Comparison of ENCODE assay signal across 8 mouse cellular contexts in the genomic region with DNA sequence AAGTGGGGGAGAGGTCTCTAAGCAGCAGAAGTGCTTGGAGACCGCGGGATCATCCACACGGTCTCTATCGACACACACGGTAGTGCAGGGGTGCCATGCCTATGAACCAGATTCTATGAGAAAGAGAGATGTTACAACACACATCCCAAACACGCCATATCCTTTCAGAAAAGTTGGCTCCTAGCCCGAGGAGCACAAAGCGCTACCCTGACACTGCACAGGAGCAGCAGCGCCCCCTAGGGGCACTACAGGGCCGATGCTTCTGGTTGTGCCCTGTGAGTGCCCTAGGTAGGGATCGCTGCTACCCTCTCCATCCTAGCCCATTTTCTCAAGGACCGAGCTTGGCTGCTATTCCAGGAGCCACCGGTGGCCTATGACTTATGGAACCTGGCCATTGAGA. TPM values are rescaled to one million over a fixed set of nuclear protein-coding genes. Genes with fewer than 3 reads are reported as not detected.
A peak's percentile ranks its signal among the peaks of the same experiment; 100 is the strongest.
DNase-seq lines count a peak whose midpoint lies in the region; ATAC-seq and TF ChIP-seq lines count a peak whose summit lies in the region.

No protein-coding gene starts in this region.

- DNase-seq in urinary bladder, postnatal 14 days (ENCODE audit: low spot score) = peak; percentile 29
- no peak for DNase-seq in urinary bladder, postnatal 4 days (ENCODE audit: low spot score in 2 of 2)
- DNase-seq in heart, postnatal 4 days = peak; percentile 69
- peak; percentile 62 for DNase-seq in left cerebral cortex, postnatal 4 days
- peak; percentile 83 for DNase-seq in thymus, postnatal 0 days (ENCODE audit: low spot score)

- TF ChIP-seq CTCF in bone marrow macrophage, adult 2 months (IDR thresholded peaks at IDR 0.05; ENCODE audit: low read depth, low read length) = peak; percentile 90
- peak; percentile 51; the same call in 1 of the 2 replicates for TF ChIP-seq CTCF in embryonic fibroblast, embryonic 13.5 days (IDR thresholded peaks at IDR 0.05; ENCODE audit: borderline replicate concordance, insufficient read depth, low read length)

- no peak overlapping the region for H3K27ac ChIP-seq in bone marrow macrophage, adult 2 months (ENCODE audit: insufficient read depth, low read depth, low read length)
- H3K27ac ChIP-seq in embryonic fibroblast, embryonic 13.5 days (ENCODE audit: insufficient read depth, low read length) = no peak overlapping the region

- no peak for TF ChIP-seq POLR2A in bone marrow macrophage, adult 2 months (IDR thresholded peaks at IDR 0.05; ENCODE audit: borderline replicate concordance, low read depth, low read length)
- no peak for TF ChIP-seq POLR2A in embryonic fibroblast, embryonic 13.5 days (IDR thresholded peaks at IDR 0.05; ENCODE audit: low read depth, low read length)

- intact Hi-C loops in left cerebral cortex, postnatal 4 days (cut with DNase I) = no loop called here

- peak; percentile 89 for ATAC-seq in monocyte, adult 5-6 weeks (replicated peaks; ENCODE audit: insufficient number of reproducible peaks, low FRiP score, low TSS enrichment, poor library complexity, severe bottlenecking)

- peak overlapping the region; percentile 6; the same call in 1 of the 2 replicates for H3K4me3 ChIP-seq in bone marrow macrophage, adult 2 months (ENCODE audit: insufficient read depth, low read length)
- H3K4me3 ChIP-seq in embryonic fibroblast, embryonic 13.5 days (ENCODE audit: insufficient read depth, low read length) = no peak overlapping the region

- H3K4me1 ChIP-seq in bone marrow macrophage, adult 2 months (ENCODE audit: control insufficient read depth, insufficient read depth, low read length) = peaks cover 21% of the 10 kb centered on the region
- no peaks in the 10 kb centered on the region for H3K4me1 ChIP-seq in embryonic fibroblast, embryonic 13.5 days (ENCODE audit: control insufficient read depth, insufficient read depth, low read length)

RNA-seq across cellular contexts. Expression of a gene that starts 21.8 kb away (rescaled TPM):
- polyA plus RNA-seq in bone marrow macrophage, adult 2 months (2012; ENCODE audit: insufficient read depth, insufficient read length, missing spikeins) = 189 and 191 TPM in 2 replicates
- 469 and 498 TPM in 2 replicates for polyA plus RNA-seq in embryonic fibroblast, embryonic 13.5 days (2011; ENCODE audit: insufficient read length, low read depth, missing spikeins)
- total RNA-seq in heart, postnatal 4 days (2021) = 100 to 1,000 TPM; 203 to 206 TPM
- total RNA-seq in left cerebral cortex, postnatal 4 days (2021) = 100 to 1,000 TPM; 232 to 249 TPM
- 271 to 340 TPM (median 288 TPM) in 3 replicates for total RNA-seq in monocyte, adult 5-6 weeks (2017)
- 458 and 464 TPM in 2 replicates for polyA plus RNA-seq in thymus, postnatal 0 days (2015; fragmentation: Nextera tagmentation; extraction: Ambion mirVana)

RNA-seq across cellular contexts. Expression of a gene that starts 45.0 kb away (rescaled TPM):
- polyA plus RNA-seq in bone marrow macrophage, adult 2 months (2012; ENCODE audit: insufficient read depth, insufficient read length, missing spikeins) = not detected in 2 replicates
- not detected in 2 replicates for polyA plus RNA-seq in embryonic fibroblast, embryonic 13.5 days (2011; ENCODE audit: insufficient read length, low read depth, missing spikeins)
- not detected for total RNA-seq in heart, postnatal 4 days (2021)
- under 1 TPM; 0.48 to 0.62 TPM for total RNA-seq in left cerebral cortex, postnatal 4 days (2021)
- total RNA-seq in monocyte, adult 5-6 weeks (2017) = not detected in 3 replicates
- polyA plus RNA-seq in thymus, postnatal 0 days (2015; fragmentation: Nextera tagmentation; extraction: Ambion mirVana) = 0.17 TPM in 1 of 2 replicates, not detected in the other

RNA-seq across cellular contexts. Expression of a gene that starts 45.1 kb away (rescaled TPM):
- polyA plus RNA-seq in bone marrow macrophage, adult 2 months (2012; ENCODE audit: insufficient read depth, insufficient read length, missing spikeins) = not detected in 2 replicates
- polyA plus RNA-seq in embryonic fibroblast, embryonic 13.5 days (2011; ENCODE audit: insufficient read length, low read depth, missing spikeins) = not detected in 2 replicates
- not detected for total RNA-seq in heart, postnatal 4 days (2021)
- total RNA-seq in left cerebral cortex, postnatal 4 days (2021) = not detected
- not detected in 3 replicates for total RNA-seq in monocyte, adult 5-6 weeks (2017)
- polyA plus RNA-seq in thymus, postnatal 0 days (2015; fragmentation: Nextera tagmentation; extraction: Ambion mirVana) = 0.08 TPM in 1 of 2 replicates, not detected in the other

Comparison
In these comparisons a context has a peak if more than half of its experiments do, and no peak if none do; other contexts are left out.
1. DNase-seq: peak in urinary bladder, postnatal 14 days (single experiment), heart, postnatal 4 days (single experiment), left cerebral cortex, postnatal 4 days (single experiment) and thymus, postnatal 0 days (single experiment); none in urinary bladder, postnatal 4 days (0 of 2).